Mouse (Mus musculus) urinary bladder, postnatal 0 days (tissue): ENCODE results near the gene Larp1. TPM values are rescaled to one million over a fixed set of nuclear protein-coding genes. Genes with fewer than 3 reads are reported as not detected.

ENCODE experiments used
- polyA plus RNA-seq: library from polyadenylated mRNA; unstranded; fragments of >200 nt; fragmentation: Nextera tagmentation; extraction: Ambion mirVana; gene quantifications from 2 replicates; pipeline ENCODE4 v1.2.1, GENCODE M21; 2015

Gene Larp1
- 11.3 and 12.2 TPM in 2 replicates for polyA plus RNA-seq

GRCm38 (mm10) chr11:58009051-58009515, at the start of gene Larp1:
Larp1 (plus strand) TSS chr11:58009064.

GRCm38 (mm10) chr11:58093021-58093528, 84.2 kb downstream of the Larp1 start, which contains the start of gene Gm12248:
Gm12248 (minus strand) TSS chr11:58093134.

GRCm38 (mm10) chr11:58103697-58104306, 94.9 kb downstream of the Larp1 start, which contains the start of gene Cnot8:
Cnot8 (plus strand) TSS chr11:58104153.

Other genes starting within 250 kb of the Larp1 start
- 9.3 and 10.2 TPM in 2 replicates for gene Sap30l, start 207.4 kb upstream of the Larp1 start, polyA plus RNA-seq
- gene Hand1, start 176.2 kb upstream of the Larp1 start, polyA plus RNA-seq = 0.42 and 0.48 TPM in 2 replicates
- gene Gm12248, start 84.1 kb downstream of the Larp1 start, polyA plus RNA-seq = not detected in 2 replicates
- 56.1 and 60.0 TPM in 2 replicates for gene Cnot8, start 95.1 kb downstream of the Larp1 start, polyA plus RNA-seq
- gene Gemin5, start 159.5 kb downstream of the Larp1 start, polyA plus RNA-seq = 5.8 and 6.5 TPM in 2 replicates
- 73.5 and 77.5 TPM in 2 replicates for gene Mrpl22, start 162.6 kb downstream of the Larp1 start, polyA plus RNA-seq
- 3.5 and 3.6 TPM in 2 replicates for gene Igtp, start 190.5 kb downstream of the Larp1 start, polyA plus RNA-seq
- 2.7 TPM in 2 replicates for gene Irgm2, start 190.6 kb downstream of the Larp1 start, polyA plus RNA-seq